Mouse (Mus musculus) skeletal muscle tissue, postnatal 0 days (tissue): Measurements from ENCODE around the gene Ptpn23. TPM values are rescaled to one million over a fixed set of nuclear protein-coding genes. Genes with fewer than 3 reads are reported as not detected.

ENCODE experiments used
- polyA plus RNA-seq: library from polyadenylated mRNA; unstranded; fragments of >200 nt; fragmentation: Nextera tagmentation; extraction: Ambion mirVana; gene quantifications from 2 replicates; pipeline ENCODE4 v1.2.1, GENCODE M21; 2015

Gene Ptpn23
- polyA plus RNA-seq = 4.8 and 5.8 TPM in 2 replicates

DNA sequence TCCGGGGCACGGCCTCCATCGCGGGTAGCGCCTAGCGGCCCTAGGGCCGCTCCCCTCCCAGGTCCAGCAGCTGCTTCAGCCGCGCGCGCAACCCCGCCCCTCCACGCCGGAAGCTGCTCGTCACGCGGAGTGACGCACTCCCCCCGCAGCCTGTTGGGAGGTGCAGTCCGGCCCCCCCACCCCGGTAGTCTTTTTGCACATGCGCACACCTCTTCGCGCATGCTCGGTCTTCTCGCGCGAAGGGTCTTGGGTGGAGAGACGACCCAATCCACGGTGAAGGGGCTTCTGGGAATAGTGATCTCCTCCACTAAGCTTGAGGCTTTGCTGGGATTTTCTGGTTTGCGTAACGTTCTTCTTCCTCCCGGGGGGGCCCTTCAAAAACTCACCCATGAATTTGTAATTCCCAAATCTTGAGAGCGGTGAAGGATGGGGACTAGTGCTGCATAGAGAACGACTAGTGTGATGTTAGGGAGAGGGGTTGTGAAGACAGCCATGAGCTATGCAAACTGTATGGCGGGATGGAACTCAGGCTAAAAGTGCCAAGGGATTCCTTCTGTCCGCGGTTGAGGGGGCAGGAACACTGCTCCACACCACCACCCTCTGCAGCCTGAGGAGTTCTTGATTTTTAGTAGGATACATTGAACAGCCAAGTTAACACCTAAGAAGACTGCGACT, at the start of gene Ptpn23:
Gene Ptpn23, minus strand, starts transcription at position 115 of the 675 bp plus-strand sequence.

DNA sequence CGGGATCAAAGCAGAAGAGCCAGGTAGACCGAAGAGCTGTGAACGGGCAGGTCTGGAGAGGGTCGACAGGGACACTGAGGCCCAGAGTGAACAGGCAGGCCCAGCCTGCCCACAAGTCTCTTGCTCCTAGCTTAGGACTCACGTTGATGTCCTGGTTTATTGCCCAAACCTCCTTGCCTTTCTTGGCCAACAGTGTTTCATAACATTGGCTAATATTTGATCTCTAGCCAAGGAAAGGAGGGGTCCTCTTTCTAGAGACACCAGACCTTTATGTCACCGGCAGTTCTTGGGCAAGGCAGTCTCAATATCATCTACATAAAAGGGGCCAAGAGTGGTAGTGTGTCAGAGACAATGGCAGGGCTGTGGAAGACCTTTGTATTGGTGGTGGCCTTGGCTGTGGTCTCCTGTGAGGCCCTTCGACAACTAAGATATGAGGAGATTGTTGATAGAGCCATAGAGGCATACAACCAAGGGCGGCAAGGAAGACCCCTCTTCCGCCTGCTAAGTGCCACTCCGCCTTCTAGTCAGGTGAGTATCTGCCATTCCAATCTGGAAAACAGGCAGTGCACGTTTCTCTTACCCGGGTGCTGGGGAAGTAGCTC, 11.6 kb upstream of the Ptpn23 start, which contains the start of gene Ngp:
Gene Ngp, plus strand, starts transcription at position 237 of the 602 bp plus-strand sequence.

Other genes with a start within 250 kb of the Ptpn23 start
- gene Cspg5, start 164.4 kb downstream of the Ptpn23 start, polyA plus RNA-seq = 1.1 and 1.9 TPM in 2 replicates
- gene Elp6, start 103.0 kb downstream of the Ptpn23 start, polyA plus RNA-seq = 5.6 and 7.0 TPM in 2 replicates
- 11.9 and 12.8 TPM in 2 replicates for gene Scap, start 74.9 kb downstream of the Ptpn23 start, polyA plus RNA-seq
- gene Ngp, start 11.5 kb upstream of the Ptpn23 start, polyA plus RNA-seq = 1.5 and 3.0 TPM in 2 replicates
- 4.3 and 4.9 TPM in 2 replicates for gene Klhl18, start 68.5 kb upstream of the Ptpn23 start, polyA plus RNA-seq
- gene Kif9, start 68.7 kb upstream of the Ptpn23 start, polyA plus RNA-seq = 0.40 and 0.72 TPM in 2 replicates
- gene Setd2, start 124.4 kb upstream of the Ptpn23 start, polyA plus RNA-seq = 13.0 and 15.4 TPM in 2 replicates
- 10.1 and 10.6 TPM in 2 replicates for gene Nradd, start 216.2 kb upstream of the Ptpn23 start, polyA plus RNA-seq
- 0.40 and 0.66 TPM in 2 replicates for gene Nbeal2, start 245.9 kb upstream of the Ptpn23 start, polyA plus RNA-seq
- gene Ccdc12, start 248.3 kb upstream of the Ptpn23 start, polyA plus RNA-seq = 97.7 and 106 TPM in 2 replicates